Mouse (Mus musculus) lung, postnatal 0 days (tissue): ENCODE results near the gene Fat3.

ENCODE experiments used
- CTCF ChIP-seq: IDR thresholded peaks from 2 replicates; pipeline ENCODE4 v1.5.1; 2016; ENCODE audit warnings: antibody characterized with exemption, mild to moderate bottlenecking
- EP300 ChIP-seq: IDR thresholded peaks from 2 replicates; pipeline ENCODE4 v1.6.1; 2016; ENCODE audit warnings: antibody characterized with exemption, mild to moderate bottlenecking, control low read depth

GRCm38 (mm10) chr9:16133098-16133497 is 368.0 kb downstream of the Fat3 start:
- TF ChIP-seq CTCF (no peak), EP300 (no peak)
